Mouse (Mus musculus) frontal cortex, postnatal 25 days (tissue): ENCODE results near the gene Rem2.
A peak's percentile ranks its signal among the peaks of the same experiment; 100 is the strongest.

Experiments
- DNase-seq, 2 experiments: peaks; one replicate each; pipeline ENCODE4 v3.0.0; 2022; ENCODE audit warnings: low spot score in 2 of 2

The Rem2 gene

DNA sequence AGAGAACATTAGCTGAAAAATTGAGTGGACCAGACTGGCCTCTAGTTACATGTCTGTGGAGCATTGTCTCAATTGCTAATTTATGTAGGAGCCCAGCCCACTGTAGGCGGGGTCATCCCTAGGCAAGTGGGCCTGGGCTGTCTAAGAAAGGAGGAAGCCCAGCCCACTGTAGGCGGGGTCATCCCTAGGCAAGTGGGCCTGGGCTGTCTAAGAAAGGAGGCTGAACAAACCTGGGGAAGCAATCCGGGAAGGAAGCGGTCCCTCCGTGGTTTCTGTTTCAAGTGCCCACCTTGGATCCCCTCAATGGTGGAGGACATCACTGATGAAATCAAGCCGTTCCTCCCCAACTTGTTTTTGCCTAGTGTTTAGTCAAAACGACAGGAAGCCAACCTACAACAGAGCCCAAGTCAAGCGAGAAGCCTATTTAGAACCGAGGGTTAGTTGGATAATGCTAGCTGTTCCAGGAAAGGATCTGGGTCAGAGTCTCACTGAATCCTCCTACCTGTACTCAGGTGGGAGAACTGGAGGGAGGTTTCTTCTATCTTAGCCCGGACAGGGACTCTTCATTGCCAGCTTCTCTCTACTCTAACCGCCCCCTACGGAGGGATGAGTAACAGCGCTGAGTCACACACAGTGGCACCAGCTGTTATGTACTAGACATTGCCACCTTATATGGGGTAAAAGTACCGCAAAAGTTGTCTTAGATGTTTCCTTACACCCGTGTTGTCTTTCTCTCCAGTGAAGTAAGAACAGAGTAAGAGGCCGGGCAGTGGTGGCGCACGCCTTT is 16.6 kb downstream of the Rem2 start:
- peak in 1 of 2 experiments; percentile 35 for DNase-seq

DNA sequence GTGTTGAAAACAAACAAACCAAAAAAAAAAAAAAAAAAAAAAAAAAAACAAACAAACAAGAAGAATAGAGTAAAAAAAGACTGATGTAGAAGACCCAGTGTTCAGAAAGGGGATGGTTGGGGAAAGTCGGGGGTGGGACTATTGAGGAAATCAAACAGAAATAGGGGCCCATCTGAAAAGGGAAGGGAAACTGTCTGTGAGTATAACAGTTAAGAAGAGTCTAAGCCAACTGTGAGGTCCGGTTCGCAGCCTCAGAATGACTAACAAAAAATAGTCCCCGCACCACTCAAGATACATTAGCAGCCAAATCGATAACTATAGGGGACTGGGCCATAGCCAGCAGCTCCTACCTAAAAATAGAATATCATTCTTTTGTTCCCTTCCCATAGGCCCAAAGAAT is 17.3 kb downstream of the Rem2 start:
- no peak for DNase-seq

DNA sequence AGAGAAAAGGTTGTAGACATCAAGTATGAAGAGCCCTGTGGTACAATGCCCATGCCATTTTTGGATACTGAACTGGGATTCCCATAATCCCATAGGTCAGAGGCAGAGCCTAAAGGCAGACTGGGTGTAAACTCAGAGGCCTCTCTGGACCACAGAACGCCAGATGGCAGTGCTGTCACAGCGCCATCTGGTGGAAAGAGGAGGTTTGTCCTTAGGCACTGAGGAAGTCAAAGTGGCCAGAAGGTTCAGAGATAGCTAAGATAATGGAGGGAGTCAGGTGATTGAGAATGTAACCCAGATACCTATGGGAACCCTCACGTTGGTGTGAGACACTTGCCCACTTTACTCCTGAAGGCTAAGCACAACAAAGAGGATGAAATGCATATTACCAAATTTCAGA is 18.3 kb downstream of the Rem2 start:
- peak; percentile 41 to 58 for DNase-seq

DNA sequence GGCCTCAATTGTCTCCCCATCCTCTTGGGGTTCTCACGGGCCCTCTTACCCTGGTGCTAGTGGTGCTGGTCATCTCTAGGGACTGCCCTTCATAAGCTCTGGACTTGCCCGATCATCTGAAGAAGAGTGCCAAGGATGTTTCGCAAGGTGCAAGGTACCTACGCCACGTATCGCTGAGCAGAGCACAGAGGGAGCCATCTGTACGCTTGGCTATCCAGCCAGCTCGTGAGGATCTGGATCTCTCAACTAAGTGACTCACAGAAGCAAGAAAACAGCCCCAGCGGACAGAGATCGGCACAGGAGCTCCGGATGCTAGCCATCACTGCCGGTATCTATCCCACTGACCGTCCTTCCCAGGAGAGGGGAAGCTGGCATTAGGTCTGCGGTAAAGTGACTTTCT is 20.8 kb downstream of the Rem2 start:
- DNase-seq = no peak

DNA sequence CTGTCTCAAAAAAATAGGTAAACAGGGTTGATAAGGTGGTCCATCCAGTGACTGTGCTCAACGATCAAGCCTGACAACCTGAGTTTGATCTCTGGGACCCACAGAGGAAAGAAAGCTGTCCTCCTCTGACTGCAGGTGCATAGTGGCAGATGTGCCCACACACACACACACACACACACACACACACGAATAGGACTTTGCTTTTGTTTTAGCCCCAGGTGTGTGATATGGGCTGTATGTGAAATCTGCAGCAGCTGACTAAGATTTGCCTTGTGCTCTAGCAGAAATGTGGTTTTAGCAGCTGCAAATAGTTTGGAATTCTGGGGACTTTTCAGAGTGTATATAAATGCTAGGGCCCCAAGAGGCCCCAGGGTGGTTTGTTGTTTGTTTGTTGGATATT is 23.4 kb downstream of the Rem2 start:
- no peak for DNase-seq

DNA sequence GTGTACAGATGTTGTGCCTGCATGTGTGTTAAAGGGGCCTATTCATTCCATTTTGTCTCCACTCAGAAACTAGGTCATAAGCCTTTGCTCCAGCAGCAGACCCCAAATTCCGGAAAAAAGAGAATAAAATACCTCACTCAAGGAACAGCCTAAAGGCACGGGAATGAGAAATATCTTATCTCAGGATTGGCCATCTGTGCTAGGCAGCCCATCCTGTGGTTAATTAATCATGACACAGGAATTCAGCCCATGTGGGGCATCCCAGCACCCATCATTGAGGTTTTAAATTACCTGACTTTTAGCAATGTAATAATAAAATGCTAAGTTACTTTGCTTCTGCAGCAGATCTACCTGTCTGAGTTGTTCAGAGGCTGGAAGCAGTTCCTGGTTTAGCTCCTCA is 25.5 kb downstream of the Rem2 start:
- DNase-seq = no peak

DNA sequence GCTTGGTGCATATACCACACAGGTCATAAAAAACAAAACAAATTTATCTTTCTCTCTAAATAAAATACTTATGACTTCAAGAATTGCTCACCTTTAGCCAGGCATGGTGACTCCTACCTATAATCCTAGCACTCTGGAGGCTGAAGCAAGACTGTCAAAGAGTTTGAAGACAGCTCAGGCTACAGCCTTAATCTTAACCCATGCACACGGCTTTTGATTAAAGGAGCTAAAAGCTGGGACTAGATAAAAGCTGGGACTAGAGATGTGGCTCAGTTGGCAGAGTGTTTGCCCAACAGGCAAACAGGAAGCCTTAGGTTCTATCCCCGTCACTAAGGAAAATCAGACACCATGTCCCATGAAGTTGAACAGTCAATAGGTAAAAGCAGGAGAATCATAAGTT is 27.2 kb downstream of the Rem2 start:
- no peak for DNase-seq

DNA sequence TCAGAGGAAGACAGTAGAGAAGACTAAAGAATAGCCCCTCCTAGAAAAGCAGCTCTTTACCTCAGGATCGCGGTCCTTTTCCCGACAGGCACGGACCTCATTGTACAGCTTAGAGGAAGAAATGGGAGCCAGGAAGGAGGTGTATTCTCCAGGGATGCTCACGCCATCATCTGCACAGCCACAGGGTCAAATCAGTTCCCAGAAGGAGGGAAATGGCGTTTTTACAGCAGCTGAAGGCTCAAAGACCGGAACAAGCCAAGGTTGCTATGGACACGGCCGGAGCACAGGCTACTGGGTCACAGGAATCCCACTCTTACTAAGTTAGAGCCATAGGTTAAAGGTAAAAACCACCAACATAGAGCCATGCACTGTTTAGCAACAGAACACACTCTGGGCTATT is 33.9 kb downstream of the Rem2 start:
- no peak for DNase-seq

DNA sequence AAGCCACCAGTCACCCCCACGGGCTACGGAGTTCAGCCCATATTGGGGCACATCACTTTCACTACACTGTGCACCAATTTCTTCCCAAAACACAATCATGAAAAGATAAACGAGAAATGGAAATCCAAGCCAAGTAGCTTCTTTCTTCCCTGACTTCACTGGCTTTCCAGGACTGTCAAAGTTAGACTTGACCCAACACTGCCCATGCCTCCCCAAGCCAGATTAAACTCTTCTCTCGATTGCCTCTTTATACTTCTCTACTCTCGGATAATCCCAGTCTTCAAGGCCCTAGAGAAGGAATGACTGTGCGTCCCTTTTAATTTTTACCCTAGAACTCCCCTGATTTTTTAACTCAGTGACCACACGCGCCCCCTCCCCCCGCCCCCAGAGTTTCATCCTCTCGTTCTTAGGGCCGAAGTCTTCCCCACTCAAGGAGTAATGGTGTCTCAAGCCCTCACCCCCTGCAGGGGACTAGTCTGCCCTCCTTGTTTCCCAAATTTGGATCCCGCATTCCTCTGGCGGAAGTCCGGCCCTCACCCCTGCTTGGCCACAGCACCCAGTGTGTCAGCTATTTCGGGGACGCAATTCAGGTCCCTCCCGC is 40.9 kb downstream of the Rem2 start:
- no peak for DNase-seq

DNA sequence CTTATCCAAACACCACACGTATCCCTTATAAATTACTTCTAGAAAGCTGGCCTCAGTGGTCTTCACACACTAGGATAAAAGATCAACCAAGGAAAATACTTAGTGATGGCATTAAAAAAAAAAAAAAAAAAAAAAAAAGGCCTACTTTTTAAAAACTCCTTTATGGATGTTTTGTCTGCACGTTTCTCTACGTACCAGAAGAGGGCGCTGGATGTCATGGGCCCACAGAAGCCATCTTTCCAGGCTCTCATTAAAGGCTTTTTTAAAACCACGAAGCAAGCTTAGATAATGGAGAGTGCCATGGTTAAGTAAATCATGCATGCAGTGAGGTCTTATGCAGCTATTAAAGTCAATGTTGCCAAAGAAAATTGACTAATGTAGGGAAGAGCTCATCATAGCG is 47.7 kb downstream of the Rem2 start:
- no peak for DNase-seq

DNA sequence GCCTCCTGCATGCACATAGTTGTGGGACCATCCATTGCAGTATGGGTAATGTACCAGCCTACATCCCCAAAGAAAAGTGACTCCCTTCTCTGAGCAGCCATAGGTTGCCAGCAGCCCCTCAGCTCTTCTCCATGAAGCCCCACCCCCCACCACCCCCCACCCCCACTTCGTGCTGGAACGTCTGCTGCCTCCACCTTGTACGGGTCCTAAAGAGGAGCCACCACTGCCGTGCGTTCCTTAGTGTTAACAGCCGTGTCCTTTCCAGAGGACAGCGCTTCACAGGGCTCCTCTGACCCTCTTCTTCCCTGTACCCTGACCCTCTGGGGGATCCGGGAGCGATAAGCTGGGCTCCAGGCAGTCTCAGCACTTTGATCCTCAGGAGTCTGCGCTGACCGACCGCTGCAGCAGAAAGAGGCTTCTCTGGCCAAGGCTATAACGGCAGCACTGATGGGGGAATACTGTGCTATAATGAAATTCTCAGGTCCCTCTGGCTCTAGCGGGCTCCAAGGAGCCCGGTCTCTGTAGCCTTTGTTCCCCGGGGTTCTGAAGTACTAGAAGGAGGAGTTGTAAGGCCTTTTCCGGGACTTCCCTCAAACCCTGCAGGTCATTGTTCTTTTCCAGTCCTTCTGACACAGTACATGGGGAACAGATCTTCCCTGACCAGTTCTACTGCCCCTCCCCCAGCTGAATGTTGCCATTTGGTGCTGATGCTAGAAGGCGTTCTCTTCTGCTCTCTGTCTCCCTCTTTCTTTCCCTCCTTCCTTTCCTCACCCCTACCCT is 51.5 kb downstream of the Rem2 start:
- DNase-seq = no peak

DNA sequence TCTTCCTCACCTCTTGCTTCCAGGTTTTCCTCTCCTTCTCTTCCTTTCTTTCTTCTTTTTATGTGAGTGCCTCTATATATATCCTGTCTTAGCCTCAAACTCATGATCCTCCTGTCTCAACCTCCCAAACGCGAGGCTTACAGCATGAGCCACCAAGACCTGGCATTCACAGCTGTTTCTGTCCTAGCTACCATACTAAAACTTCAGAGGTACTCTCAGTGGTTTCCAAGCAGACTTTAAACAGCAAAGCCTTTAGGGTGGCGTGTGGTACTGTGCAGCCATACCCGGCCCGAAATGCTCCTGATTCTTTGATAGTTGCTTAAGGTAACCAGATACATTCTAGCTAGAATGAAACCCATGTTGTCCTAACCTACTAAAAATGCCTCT is 52.1 kb downstream of the Rem2 start:
- no peak for DNase-seq

DNA sequence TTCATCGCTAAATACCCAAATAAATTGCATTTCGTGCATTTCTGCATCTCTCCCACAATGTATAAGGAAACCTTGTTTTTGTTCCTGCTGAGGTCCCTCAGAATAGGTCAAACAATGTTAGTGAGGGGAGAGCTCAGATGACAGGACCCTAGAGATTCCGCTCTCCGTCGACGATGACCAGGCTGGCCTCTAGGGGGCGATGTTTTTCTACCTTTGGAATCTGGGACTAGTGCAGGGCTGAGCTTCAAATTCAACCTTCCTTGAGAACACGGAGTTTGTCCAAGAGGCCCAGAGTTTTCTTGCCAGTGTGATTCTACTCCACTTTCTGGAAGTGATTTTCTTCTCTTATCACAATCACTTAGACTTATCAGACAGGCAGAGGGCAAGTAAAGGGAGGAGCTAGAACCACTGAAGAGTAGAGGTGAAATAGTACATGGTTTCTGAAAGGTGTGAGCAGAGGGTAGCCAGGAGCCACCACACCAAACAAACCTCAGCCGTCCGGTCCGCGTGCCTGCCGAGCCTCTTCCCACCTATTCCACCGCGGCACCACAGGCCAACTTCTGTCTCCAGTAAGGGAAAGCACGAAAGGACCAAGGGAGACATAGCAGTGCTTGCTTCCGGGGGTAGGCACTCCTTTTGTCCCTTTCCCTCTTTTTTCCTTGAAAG is 52.7 kb downstream of the Rem2 start:
- DNase-seq = peak; percentile 84 to 86
